Mouse (Mus musculus): Measurements from ENCODE around the gene Tlr9. TPM values are rescaled to one million over a fixed set of nuclear protein-coding genes. Genes with fewer than 3 reads are reported as not detected.
A peak's percentile ranks its signal among the peaks of the same experiment; 100 is the strongest.

Tlr9 gene
- total RNA-seq, 2 experiments from 2014 or later = 0.82 to 1.1 TPM

GRCm38 (mm10) chr9:106193930-106194807 is 28.2 kb upstream of the Tlr9 start:
- intact Hi-C loops (cut with DNase I) = no loop called here
- no peak for DNase-seq (ENCODE audit: extremely low spot score in 1 of 2, low spot score in 2 of 2)

DNA sequence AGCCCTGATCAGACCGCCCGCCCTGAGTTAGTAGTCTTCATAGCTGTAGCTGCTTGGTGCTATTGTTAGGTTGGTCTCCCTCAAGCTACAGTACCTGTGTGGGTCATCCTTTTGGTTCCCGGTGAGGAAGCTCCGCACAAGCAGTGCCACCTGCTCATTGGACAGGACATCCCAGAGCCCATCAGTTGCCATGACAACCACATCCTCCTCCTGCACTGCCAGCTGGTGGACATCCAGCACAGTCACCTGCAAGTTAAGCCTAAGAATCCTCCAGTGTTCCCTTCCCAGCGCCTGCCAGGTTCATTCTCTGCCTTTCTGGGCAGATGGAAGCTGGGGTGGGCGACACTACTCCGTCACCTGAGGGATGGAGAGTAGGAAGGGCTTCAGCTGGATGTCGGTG is 26.7 kb upstream of the Tlr9 start:
- intact Hi-C loops (cut with DNase I) = no loop called here
- Histone ChIP-seq H3K27ac (peak overlapping the region; percentile 76), H3K4me3 (no peak overlapping the region)
- peak in 1 of 2 experiments; percentile 46 for DNase-seq (ENCODE audit: extremely low spot score in 1 of 2, low spot score in 2 of 2)
- TF ChIP-seq CTCF (IDR thresholded peaks at IDR 0.05) = no peak

More at GRCm38 (mm10) chr9:106193930-106194807, 28.2 kb upstream of the Tlr9 start:
- Histone ChIP-seq H3K4me3 (no peak overlapping the region), H3K27ac (peak overlapping the region; percentile 76)
- TF ChIP-seq CTCF (IDR thresholded peaks at IDR 0.05) = no peak; the same call in none of the 2 replicates

GRCm38 (mm10) chr9:106197081-106197713 is 25.2 kb upstream of the Tlr9 start:
- TF ChIP-seq CTCF (IDR thresholded peaks at IDR 0.05) = no peak
- intact Hi-C loops (cut with DNase I) = no loop called here
- DNase-seq (ENCODE audit: extremely low spot score in 1 of 2, low spot score in 2 of 2) = no peak
- H3K27ac ChIP-seq = no peak overlapping the region
- H3K4me3 ChIP-seq = no peak overlapping the region

DNA sequence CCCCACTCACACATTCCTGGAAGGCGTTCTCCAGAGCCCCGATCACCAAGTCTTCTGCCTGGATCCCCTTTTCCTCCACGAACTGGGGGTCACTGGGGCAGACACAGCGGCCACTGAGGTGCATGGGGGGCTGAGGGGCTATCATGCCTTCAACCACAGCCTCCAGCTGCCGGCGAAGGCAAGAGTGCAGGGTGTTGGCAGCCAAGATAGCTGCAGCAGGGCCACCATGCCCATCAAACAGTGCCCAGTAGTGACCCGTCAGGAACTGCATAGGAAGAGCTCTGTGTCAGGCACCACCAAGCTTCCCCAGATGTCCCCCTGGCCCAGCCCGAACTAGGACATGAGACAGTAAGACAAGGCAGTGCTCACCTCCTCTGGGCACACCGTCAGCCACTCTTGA is 24.7 kb upstream of the Tlr9 start:
- DNase-seq (ENCODE audit: extremely low spot score in 1 of 2, low spot score in 2 of 2) = no peak
- Histone ChIP-seq H3K4me3 (no peak overlapping the region), H3K27ac (no peak overlapping the region)
- no peak for TF ChIP-seq CTCF (IDR thresholded peaks at IDR 0.05)
- intact Hi-C loops (cut with DNase I) = no loop called here

DNA sequence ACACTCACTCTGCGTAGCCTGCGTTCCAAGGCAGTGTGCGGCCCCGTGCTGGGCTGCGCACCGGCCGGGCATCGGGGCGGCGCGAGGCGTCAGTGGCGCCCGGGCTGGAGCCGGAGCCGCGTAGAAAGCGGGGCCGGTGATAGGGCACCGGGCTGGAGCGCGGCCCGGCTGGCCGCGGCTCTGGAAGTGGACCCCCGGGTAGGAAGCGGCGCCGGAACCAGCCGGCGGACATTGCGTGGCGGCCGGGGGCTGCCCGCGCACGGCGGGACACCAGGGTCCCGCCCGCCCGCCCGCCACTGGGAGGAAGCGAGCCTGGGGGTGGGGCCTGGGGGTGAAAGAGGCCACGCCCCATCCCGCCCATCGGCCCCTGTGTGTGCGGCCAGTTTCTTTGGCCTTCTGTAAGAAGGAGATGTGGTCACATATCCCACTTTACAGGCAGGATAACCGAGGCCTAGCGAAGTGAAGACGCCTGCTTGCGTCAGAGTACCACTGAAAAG is 23.4 kb upstream of the Tlr9 start:
- peak in 1 of 2 experiments; percentile 58 for DNase-seq (ENCODE audit: extremely low spot score in 1 of 2, low spot score in 2 of 2)
- intact Hi-C loops (cut with DNase I) = no loop called here
- no peak for TF ChIP-seq CTCF (IDR thresholded peaks at IDR 0.05)
- peak overlapping the region; percentile 57 for H3K4me3 ChIP-seq
- H3K27ac ChIP-seq = peak overlapping the region; percentile 74

GRCm38 (mm10) chr9:106199535-106200272 is 22.7 kb upstream of the Tlr9 start, which contains the start of gene Ppm1m:
TSS of gene Ppm1m (minus strand) at chr9:106199746.
- Histone ChIP-seq H3K27ac (peak within 1 kb of the TSS; percentile 74), H3K4me3 (peak within 1 kb of the TSS; percentile 57)
- TF ChIP-seq CTCF (IDR thresholded peaks at IDR 0.05) = no peak
- DNase-seq (ENCODE audit: extremely low spot score in 1 of 2, low spot score in 2 of 2) = no peak
- intact Hi-C loops (cut with DNase I) = no loop called here

- intact Hi-C loops (cut with DNase I) = loop anchor here (2.0 kb wide), 1 partner anchor 31 kb away; the partner anchor contains the start of gene Wdr82
- no peak for TF ChIP-seq CTCF (IDR thresholded peaks at IDR 0.05)
- H3K27ac ChIP-seq = no peak overlapping the region
- no peak for DNase-seq (ENCODE audit: extremely low spot score in 1 of 2, low spot score in 2 of 2)
- peak overlapping the region; percentile 60; the same call in 1 of the 2 replicates for H3K4me3 ChIP-seq
Measured at GRCm38 (mm10) chr9:106201895-106202294, 20.5 kb upstream of the Tlr9 start.

GRCm38 (mm10) chr9:106202819-106203636 is 19.4 kb upstream of the Tlr9 start, which contains the start of gene Twf2:
TSS of gene Twf2 (plus strand) at chr9:106203108.
- peak within 1 kb of the TSS; percentile 99 for H3K27ac ChIP-seq
- no peak for TF ChIP-seq CTCF (IDR thresholded peaks at IDR 0.05)
- DNase-seq (ENCODE audit: extremely low spot score in 1 of 2, low spot score in 2 of 2) = peak; percentile 89 to 92
- intact Hi-C loops (cut with DNase I) = loop anchor here (2.0 kb wide), 1 partner anchor 32 kb away; the partner anchor contains the start of gene Wdr82
- H3K4me3 ChIP-seq = peak within 1 kb of the TSS; percentile 60

- no peak for TF ChIP-seq CTCF (IDR thresholded peaks at IDR 0.05)
- DNase-seq (ENCODE audit: extremely low spot score in 1 of 2, low spot score in 2 of 2) = no peak
- intact Hi-C loops (cut with DNase I) = loop anchor here (2.0 kb wide), 1 partner anchor 33 kb away; the partner anchor contains the start of gene Wdr82
- Histone ChIP-seq H3K27ac (peak overlapping the region; percentile 99), H3K4me3 (peak overlapping the region; percentile 60)
Measured at GRCm38 (mm10) chr9:106203990-106204851, 18.2 kb upstream of the Tlr9 start.
